Mouse (Mus musculus) heart, embryonic 10.5 days (tissue): ENCODE results near the gene Glod4. TPM values are rescaled to one million over a fixed set of nuclear protein-coding genes. Genes with fewer than 3 reads are reported as not detected.

Experiments
- DNase-seq: peaks from one replicate; pipeline ENCODE4 v3.0.0-alpha.2; 2017; ENCODE audit warnings: low spot score
- H3K27ac ChIP-seq: fragments of 300-500 bp; sonication (generic); 2 replicates; pipeline ENCODE4 v1.5.1; 2016; ENCODE audit warnings: mild to moderate bottlenecking
- H3K27me3 ChIP-seq: fragments of 300-500 bp; sonication (generic); 2 replicates; pipeline ENCODE4 v1.6.1; 2016; ENCODE audit warnings: mild to moderate bottlenecking; ENCODE audit not compliant: poor library complexity, insufficient read depth, severe bottlenecking
- H3K36me3 ChIP-seq: fragments of 300-500 bp; sonication (generic); 2 replicates; pipeline ENCODE4 v1.6.1; 2016; ENCODE audit warnings: mild to moderate bottlenecking, moderate library complexity
- H3K4me1 ChIP-seq: fragments of 300-500 bp; sonication (generic); 2 replicates; pipeline ENCODE4 v1.6.1; 2016; ENCODE audit warnings: mild to moderate bottlenecking
- H3K4me3 ChIP-seq: fragments of 300-500 bp; sonication (generic); 2 replicates; pipeline ENCODE4 v1.5.1; 2016; ENCODE audit warnings: mild to moderate bottlenecking, moderate library complexity
- H3K9me3 ChIP-seq: fragments of 300-500 bp; sonication (generic); 2 replicates; pipeline ENCODE4 v1.6.1; 2016; ENCODE audit warnings: mild to moderate bottlenecking, moderate library complexity
- WGBS: fragments of 180-500 bp; shearing (Covaris S2); methylation state at CpG from one replicate; pipeline ENCODE4 v1.1.7; 2016; 5-methylcytosine and 5-hydroxymethylcytosine counted together
- polyA plus RNA-seq: library from polyadenylated mRNA; unstranded; fragments of >200 nt; fragmentation: Nextera tagmentation; extraction: Ambion mirVana; gene quantifications from 2 replicates; pipeline ENCODE4 v1.2.1, GENCODE M21; 2016

Gene Glod4
- polyA plus RNA-seq, 1 experiment from 2014 or later: 135 TPM

GRCm38 (mm10) chr11:76110416-76110815 is 133.1 kb downstream of the Glod4 start:
- H3K4me3 ChIP-seq: no peak overlapping the region
- peaks cover 27% of the 10 kb centered on the region for H3K36me3 ChIP-seq
- no peaks in the 10 kb centered on the region for H3K27me3 ChIP-seq
- no peak overlapping the region for H3K27ac ChIP-seq
- no peaks in the 10 kb centered on the region for H3K9me3 ChIP-seq
- DNase-seq: no peak
- 90% methylated on average over 3 of the region's 3 CpGs for WGBS
- no peaks in the 10 kb centered on the region for H3K4me1 ChIP-seq

DNA sequence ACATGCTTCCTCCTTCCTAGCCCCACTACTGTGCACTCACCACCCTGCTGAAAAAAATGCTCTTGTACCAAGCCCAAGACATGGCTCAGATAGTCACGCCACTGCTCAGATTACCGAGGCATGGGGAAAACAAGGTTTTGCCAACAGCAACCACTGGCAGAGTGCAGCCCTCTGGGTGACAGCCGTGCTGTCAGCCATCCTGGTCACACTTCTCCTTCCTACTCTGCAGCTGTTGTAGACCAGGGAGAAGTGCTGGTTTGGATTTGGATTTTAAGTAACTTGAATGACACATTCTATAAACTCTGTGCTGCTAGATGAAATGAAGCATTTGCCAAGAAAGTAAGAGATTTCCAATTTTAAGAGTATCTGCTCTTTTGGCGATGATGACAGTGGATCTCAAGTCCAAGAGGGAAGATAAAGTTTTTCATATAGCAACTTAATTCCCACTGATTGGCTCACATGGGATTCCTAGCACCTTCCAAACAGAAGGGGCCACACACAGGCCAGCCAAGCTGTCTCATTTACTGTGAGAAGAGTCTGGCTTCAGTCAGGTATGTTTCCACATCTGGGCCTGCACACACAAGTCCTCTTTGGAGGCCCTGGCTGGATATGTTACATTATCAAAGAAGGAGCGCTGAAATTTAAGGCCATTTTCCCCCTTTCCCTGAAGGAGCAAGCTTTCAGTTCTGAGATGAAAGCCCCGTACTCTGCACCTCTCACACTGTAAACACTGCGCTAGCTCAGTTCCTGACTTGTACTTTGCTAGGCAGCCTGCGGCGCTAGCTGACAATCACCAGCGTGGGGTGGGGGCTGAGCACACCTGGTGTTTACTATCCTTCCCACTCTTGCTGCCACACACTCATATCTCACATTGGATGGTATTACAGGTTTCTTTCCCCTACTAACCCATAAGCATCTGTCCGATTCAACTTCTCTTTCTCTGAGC is 136.7 kb downstream of the Glod4 start:
- H3K9me3 ChIP-seq: no peaks in the 10 kb centered on the region
- H3K36me3 ChIP-seq: peaks cover 16% of the 10 kb centered on the region
- no peak for DNase-seq
- no peak overlapping the region for H3K27ac ChIP-seq
- H3K4me1 ChIP-seq: 0 out of 2 replicates have a peak, but pooled peaks cover under 1% of the 10 kb centered on the region
- H3K27me3 ChIP-seq: no peaks in the 10 kb centered on the region
- no peak overlapping the region for H3K4me3 ChIP-seq
- 80% methylated on average over 11 of the region's 11 CpGs for WGBS

DNA sequence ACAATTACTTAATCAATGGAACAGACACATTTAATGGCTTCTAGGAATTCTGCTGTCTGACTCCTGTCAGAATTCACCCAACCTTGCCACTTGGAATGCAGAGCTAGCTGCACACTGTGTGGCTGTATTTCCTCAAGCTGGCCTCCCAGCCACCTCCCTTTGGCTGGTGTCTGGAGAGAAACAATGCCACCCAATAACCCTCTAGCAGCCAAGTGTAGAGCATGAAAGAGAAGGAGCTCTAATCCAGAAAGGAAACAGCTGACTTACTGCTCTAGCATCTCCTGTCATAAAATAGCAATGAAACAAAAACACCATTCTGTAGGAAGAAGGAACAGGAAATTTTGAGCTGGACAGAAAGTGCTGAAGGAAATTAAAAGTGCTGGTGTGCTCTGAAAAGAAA is 142.4 kb downstream of the Glod4 start:
- Histone ChIP-seq H3K27ac (no peak overlapping the region), H3K9me3 (no peaks in the 10 kb centered on the region), H3K4me3 (no peak overlapping the region), H3K4me1 (peaks cover 18% of the 10 kb centered on the region), H3K36me3 (peaks cover 23% of the 10 kb centered on the region), H3K27me3 (no peaks in the 10 kb centered on the region)
- no peak for DNase-seq

DNA sequence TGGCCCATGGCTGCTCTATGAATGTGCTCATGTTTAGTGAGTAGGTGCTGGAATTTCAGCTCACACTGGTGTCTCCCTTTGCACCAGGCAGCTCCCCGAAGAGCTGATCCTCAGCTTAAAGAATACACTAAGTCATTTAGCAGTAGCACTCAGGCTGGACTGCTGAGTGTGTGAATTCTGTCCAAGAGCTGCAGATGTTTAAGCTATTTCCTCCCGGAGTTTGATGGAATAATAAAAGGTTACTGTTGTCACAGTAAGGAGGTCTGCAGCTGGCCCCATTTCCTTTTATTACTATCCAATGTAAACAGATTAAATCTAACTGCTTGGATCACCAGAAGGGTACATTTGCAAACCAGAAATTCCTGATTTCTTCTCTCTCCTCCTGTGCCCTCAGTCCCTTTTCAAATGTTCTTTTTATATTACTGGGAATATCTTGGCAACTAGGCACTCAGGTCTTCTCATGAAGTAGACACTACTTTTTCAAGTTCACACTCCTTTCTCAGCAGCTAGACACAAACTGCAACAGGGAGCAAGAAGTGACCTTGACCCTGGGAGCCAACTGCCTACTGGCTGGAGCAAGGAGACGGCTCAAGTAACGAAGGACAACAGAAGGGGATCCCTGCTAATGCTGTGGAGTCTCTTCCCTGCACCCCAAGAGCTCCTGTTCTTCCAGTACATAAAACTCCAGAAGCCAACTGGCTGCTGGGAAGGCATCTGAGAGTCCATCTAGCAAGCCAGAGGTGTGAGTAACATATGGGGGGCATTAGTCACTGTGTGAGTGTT is 144.1 kb downstream of the Glod4 start:
- no peak for DNase-seq
- Histone ChIP-seq H3K36me3 (peaks cover 20% of the 10 kb centered on the region), H3K27me3 (no peaks in the 10 kb centered on the region), H3K27ac (0 out of 2 replicates have a peak overlapping the region, but pooled peaks have one; percentile 10), H3K4me1 (peaks cover 18% of the 10 kb centered on the region), H3K4me3 (no peak overlapping the region), H3K9me3 (no peaks in the 10 kb centered on the region)
- 76% methylated on average over 4 of the region's 4 CpGs for WGBS

DNA sequence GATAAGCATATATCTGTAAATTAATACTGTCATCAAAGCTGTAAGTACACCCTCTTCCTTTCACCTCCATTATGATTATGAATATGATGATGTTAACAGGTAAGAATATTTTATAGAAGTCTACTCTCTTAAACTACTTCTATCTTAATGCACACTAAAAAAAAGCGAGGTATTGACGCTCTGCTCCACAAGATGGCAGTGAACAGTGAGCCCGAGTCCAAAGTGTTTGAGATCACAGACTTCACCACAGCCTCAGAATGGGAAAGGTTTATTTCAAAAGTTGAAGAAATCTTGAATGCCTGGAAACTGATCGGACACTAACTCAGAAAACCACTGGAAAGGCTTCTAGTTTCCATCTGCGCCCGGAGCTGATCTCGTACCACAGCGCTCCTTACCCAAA is 149.9 kb downstream of the Glod4 start:
- H3K4me3 ChIP-seq: no peak overlapping the region
- H3K9me3 ChIP-seq: no peaks in the 10 kb centered on the region
- H3K27me3 ChIP-seq: no peaks in the 10 kb centered on the region
- no peak for DNase-seq
- H3K4me1 ChIP-seq: no peaks in the 10 kb centered on the region
- no peak overlapping the region for H3K27ac ChIP-seq
- peaks cover 18% of the 10 kb centered on the region; the same call in 1 of the 2 replicates for H3K36me3 ChIP-seq
- WGBS: 87% methylated on average over 8 of the region's 8 CpGs

DNA sequence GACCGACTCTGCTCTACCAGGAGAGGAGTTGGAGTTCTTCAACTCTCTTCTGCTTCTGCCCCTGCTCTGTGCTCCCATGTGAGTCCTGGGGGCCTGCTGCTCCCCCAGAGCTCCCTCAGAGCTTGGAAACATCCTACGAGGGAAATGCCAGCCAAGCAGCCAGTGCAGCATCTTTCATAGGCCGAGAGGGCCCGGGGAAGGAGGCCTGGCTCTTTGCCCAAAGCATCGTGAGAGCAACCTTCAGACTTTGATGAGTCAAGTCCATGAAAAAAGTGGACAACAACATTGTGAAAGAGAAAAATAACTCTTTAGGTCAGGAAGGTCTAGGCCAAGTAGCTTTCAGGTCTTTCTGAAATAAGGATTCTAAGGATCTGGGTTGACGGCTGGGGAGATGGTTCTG is 153.7 kb downstream of the Glod4 start:
- H3K4me3 ChIP-seq: no peak overlapping the region
- DNase-seq: no peak
- no peak overlapping the region for H3K27ac ChIP-seq
- H3K27me3 ChIP-seq: no peaks in the 10 kb centered on the region
- H3K9me3 ChIP-seq: no peaks in the 10 kb centered on the region
- H3K4me1 ChIP-seq: peaks cover 5% of the 10 kb centered on the region; the same call in 1 of the 2 replicates
- H3K36me3 ChIP-seq: peaks cover 27% of the 10 kb centered on the region
- 86% methylated on average over 6 of the region's 6 CpGs for WGBS

- Histone ChIP-seq H3K36me3 (peaks cover 27% of the 10 kb centered on the region), H3K27ac (no peak overlapping the region), H3K9me3 (no peaks in the 10 kb centered on the region), H3K27me3 (no peaks in the 10 kb centered on the region), H3K4me1 (peaks cover 8% of the 10 kb centered on the region; the same call in 1 of the 2 replicates), H3K4me3 (no peak overlapping the region)
- WGBS: 76% methylated on average over 4 of the region's 4 CpGs
- no peak for DNase-seq
Observed at GRCm38 (mm10) chr11:76088506-76088905, 155.0 kb downstream of the Glod4 start.

DNA sequence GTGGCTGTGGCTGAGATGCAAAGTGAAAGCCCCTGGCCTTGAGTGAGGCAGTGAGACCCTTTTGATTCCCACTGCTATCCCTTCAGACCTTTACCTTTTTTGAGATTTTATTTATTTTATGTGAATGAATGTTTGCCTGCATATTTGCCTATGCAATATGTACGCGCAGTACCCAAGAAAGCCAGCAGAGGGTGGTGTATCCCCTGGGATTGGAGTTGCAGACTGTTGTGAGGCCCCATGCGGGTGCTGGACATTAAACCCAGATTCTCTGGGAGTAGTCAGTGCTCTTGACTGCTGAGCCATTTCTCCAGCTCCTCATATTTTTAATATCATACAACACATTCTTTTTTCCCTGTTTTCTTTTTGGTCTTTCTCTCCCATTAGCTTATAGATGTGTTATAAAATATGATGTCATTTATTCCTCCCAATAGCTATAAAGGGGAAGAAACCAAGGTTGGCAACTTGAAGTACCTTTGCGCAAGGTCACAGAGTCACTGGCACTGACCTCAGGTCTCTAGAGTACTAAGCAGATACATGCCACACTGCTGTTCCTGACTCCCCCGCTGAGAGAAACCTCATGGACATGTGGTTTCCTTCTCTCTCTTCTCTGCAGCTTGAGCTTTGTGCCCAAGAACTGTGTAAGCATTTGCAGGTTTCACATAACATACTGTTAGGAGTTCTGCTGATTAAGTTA is 157.5 kb downstream of the Glod4 start:
- Histone ChIP-seq H3K27me3 (no peaks in the 10 kb centered on the region), H3K36me3 (peaks cover 39% of the 10 kb centered on the region), H3K4me3 (no peak overlapping the region), H3K9me3 (no peaks in the 10 kb centered on the region), H3K27ac (no peak overlapping the region), H3K4me1 (peaks cover 8% of the 10 kb centered on the region; the same call in 1 of the 2 replicates)
- DNase-seq: no peak
- WGBS: 70% methylated on average over 5 of the region's 5 CpGs

DNA sequence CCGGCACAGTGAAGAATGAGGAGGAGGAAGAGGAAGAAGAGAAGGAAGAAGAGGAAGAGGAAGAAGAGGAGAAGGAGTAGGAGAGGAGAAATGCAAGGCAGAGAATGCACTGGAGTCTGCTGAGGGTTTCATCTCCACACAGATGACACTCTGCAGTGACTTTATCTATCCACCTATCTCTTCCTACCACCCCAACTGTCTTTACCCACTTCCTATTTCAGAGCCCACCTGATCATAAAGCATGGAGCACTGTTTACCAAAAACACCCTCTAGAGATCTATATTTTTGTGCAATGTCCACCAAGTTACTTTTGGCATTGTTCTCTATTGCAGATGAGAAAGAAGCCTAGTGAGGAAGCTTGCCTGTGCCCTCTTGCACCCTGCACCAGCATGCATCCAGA is 158.6 kb downstream of the Glod4 start:
- peaks cover 8% of the 10 kb centered on the region; the same call in 1 of the 2 replicates for H3K4me1 ChIP-seq
- no peak overlapping the region for H3K27ac ChIP-seq
- 90% methylated on average over 1 of the region's 1 CpGs for WGBS
- H3K9me3 ChIP-seq: no peaks in the 10 kb centered on the region
- DNase-seq: no peak
- no peaks in the 10 kb centered on the region for H3K27me3 ChIP-seq
- H3K4me3 ChIP-seq: no peak overlapping the region
- H3K36me3 ChIP-seq: peaks cover 46% of the 10 kb centered on the region

DNA sequence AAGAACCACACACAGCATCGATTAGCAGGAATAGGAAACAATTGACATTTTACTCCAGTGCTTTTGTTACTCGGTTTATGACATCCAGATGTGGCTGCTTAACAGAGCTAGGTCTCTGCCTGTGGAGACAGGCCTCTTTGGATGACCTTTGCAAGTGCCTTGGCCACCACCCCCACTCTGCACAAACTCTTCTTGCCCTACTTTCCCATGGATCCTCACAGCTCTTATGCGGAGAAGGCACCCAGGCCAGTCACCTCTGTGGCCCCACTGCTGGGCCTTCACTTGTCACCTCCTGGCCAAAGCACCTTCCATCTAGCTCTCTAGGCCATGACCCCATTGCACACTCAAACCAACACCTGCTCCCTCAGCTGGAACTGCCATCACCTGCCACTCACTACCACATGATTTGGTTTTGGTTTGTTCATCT is 159.6 kb downstream of the Glod4 start:
- peaks cover 46% of the 10 kb centered on the region for H3K36me3 ChIP-seq
- H3K27ac ChIP-seq: no peak overlapping the region

GRCm38 (mm10) chr11:76081048-76081640 is 162.4 kb downstream of the Glod4 start:
- H3K27me3 ChIP-seq: no peaks in the 10 kb centered on the region
- no peaks in the 10 kb centered on the region for H3K9me3 ChIP-seq
- 0 out of 2 replicates have a peak, but pooled peaks cover 3% of the 10 kb centered on the region for H3K4me1 ChIP-seq
- no peak overlapping the region for H3K27ac ChIP-seq
- no peak for DNase-seq
- H3K36me3 ChIP-seq: peaks cover 40% of the 10 kb centered on the region
- WGBS: 82% methylated on average over 6 of the region's 6 CpGs
- no peak overlapping the region for H3K4me3 ChIP-seq

More for the DNA sequence above, 159.6 kb downstream of the Glod4 start:
- Histone ChIP-seq H3K4me1 (peaks cover 8% of the 10 kb centered on the region; the same call in 1 of the 2 replicates), H3K9me3 (no peaks in the 10 kb centered on the region), H3K27me3 (no peaks in the 10 kb centered on the region), H3K4me3 (no peak overlapping the region)
- WGBS: 81% methylated on average over 3 of the region's 3 CpGs
- no peak for DNase-seq

DNA sequence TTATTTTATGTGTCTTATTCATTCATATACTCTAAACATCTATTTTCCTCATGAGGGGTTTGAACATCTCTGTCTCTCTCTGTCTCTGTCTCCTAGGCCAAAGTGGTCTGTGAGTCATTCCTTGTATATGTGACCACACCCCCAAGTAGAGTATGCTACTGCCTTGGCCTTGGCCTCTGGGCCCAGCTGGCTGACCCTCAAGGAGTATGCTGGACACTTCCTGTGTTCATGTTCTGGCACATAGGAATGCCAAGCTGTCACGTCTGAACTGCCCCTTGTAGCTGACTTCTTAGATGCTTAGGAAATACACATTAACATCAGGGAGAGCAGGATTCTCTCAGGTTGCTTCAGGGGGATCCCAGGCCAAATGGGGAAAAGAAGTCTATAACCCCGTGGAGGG is 163.2 kb downstream of the Glod4 start:
- Histone ChIP-seq H3K4me3 (no peak overlapping the region), H3K27ac (no peak overlapping the region; the same call in 1 of the 2 replicates), H3K4me1 (0 out of 2 replicates have a peak, but pooled peaks cover 5% of the 10 kb centered on the region), H3K36me3 (peaks cover 40% of the 10 kb centered on the region), H3K9me3 (no peaks in the 10 kb centered on the region), H3K27me3 (no peaks in the 10 kb centered on the region)
- WGBS: 68% methylated on average over 2 of the region's 2 CpGs
- no peak for DNase-seq
